Mouse (Mus musculus): ENCODE data around the gene Acot13.
"Not testable (repeated sequence)": the region's sequence is repeated elsewhere in the genome, so short reads cannot be mapped to it uniquely, and the experiment has no call there.

Gene Acot13

DNA sequence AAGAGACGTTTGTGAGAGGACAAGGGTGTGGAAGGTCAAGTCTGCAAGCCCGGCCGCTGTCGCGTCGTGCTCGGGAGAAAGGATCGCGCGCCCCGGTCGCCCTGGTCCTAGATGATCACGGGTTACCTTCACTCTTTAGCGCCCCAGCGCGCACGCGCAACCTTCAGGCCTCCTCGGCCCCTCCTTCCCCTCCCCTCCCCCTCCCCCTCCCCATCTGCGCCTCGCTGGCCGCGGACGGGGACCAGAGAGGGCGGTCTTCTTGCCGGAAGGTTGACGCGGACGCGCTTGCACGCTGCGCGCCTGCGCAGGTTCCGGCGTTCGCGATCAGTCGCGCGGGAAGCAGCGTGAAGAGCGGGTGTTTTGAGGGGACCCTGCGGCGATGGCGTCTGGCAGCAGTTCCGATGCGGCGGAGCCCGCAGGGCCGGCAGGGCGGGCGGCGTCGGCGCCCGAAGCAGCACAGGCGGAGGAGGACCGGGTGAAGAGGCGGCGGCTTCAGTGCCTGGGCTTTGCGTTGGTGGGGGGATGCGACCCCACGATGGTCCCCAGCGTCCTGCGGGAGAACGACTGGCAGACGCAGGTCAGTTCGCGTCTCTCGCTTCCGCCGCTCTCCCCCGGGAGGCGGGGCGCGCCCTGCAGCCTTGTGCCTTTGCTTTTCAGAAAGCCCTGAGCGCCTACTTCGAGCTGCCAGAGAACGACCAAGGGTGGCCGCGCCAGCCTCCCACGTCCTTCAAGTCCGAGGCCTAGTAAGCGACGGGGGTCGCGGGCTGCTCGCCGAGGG is at the start of gene Acot13, which contains the start of gene Tdp2:
TSS of gene Acot13 (minus strand) at position 188 of the 778 bp plus-strand sequence.
TSS of gene Tdp2 (plus strand) at position 327 of the 778 bp plus-strand sequence.
- DNase-seq (ENCODE audit: inconsistent age in 2 of 2, low spot score in 1 of 2): peak; percentile 95 to 97

DNA sequence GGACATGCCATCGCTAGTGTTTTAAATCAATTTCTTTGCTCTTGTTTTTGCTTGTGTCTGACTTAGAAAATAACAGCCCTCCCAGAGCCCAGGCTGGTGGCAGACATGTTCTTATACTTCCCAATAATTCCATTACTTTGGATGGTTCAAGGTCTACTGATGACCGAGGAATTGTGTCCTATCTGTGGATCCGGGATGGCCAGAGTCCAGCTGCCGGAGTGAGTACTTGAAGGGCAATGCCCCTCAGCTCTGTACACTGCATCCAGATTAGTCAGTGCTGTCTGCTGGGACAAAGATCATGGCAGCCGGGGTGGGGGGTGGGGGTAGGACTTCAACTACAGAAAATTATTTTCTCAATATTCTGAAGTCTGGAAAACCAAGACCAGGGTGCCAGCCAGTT is 49.4 kb upstream of the Acot13 start:
- DNase-seq (ENCODE audit: inconsistent age in 2 of 2, low spot score in 1 of 2): peak in 1 of 2 experiments; percentile 74

DNA sequence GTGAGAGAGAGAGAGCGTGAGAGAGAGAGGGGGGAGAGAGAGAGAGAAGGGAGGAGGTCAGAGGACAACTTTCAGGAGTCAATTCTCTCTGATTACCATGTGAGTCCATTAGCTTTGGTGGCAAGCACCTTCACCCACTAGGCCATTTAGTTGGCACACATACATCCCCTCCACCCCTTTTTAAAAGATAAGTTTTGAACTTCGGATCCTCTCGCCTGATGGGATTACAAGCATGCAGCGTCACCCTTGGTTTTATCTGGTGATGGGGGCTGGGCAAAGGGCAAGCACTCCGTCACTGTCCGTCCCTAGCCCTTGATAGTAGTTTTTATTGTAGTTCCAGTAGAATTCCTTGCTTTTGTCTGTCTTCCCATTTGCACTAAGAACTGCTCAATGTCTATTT is 48.9 kb upstream of the Acot13 start:
- no peak for DNase-seq (ENCODE audit: inconsistent age in 2 of 2, low spot score in 1 of 2)

DNA sequence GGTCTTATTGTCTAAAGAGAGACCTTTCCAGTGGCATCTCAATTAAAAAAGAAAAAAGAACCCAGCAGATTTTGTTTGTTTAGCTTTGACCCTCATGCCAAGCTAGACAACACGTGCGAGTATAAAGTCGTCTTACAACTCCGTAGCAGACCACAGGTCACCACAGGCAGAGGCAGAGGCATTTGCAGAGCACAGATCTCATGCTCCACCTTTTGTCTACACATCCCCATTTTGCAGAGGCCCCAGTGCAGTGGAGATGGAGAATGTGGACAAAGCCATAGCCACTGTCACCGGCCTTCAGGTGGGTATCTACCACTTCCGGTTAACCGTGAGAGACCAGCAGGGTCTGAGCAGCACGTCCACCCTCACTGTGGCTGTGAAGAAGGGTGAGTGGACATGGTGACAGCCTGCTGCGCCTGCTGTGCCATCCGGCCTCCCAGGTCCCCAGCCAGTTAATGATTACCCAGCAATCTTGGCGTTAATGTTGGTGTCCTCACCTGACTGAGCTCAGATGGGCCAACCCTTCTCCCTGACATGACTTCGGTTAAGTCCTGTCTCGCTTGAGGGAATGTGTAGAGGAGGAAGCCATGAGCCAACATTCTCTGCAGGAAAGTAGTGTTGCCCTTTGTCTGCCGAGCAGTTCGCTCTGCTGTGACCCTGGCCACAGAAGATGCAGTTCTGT is 48.2 kb upstream of the Acot13 start:
- no peak for DNase-seq (ENCODE audit: inconsistent age in 2 of 2, low spot score in 1 of 2)

DNA sequence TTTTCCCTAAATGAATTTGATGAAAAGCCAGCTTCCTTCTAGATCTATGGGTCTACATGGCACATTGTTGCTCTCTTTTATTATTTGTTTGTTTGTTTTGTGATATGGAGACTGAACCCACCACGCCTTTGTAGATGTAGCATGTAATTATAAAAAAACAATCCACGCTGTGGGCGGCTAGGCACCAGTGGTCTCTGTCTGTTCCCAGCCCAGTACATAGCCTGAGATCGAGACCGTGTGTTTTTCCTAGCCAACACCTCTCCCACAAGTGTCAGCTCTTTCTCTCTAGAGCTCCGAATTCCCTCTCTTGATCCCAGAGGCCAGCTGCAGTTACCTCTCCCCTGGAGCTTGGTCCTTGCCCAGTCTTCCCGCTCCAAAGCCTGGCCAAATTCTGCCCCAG is 36.9 kb upstream of the Acot13 start:
- DNase-seq (ENCODE audit: inconsistent age in 2 of 2, low spot score in 1 of 2): no peak

DNA sequence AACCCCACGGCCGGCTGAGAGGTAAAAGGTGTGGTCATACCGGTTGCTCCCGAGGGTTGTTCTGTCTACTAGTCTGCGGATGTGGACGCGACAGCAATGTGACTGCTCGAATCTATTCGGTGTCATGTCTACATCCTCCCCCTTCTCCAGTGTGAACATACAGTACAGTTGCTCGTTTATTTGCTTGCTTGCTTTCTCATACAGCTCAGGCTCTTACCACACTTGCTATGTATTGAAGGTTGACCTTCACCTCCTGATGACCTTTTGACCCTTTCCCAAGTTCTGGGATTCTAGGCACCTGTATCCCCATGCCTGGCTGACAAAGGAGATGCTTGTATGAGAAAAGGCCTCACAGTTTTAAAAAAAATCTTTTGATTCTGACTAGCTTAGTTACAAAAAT is 36.4 kb upstream of the Acot13 start:
- DNase-seq (ENCODE audit: inconsistent age in 2 of 2, low spot score in 1 of 2): no peak

DNA sequence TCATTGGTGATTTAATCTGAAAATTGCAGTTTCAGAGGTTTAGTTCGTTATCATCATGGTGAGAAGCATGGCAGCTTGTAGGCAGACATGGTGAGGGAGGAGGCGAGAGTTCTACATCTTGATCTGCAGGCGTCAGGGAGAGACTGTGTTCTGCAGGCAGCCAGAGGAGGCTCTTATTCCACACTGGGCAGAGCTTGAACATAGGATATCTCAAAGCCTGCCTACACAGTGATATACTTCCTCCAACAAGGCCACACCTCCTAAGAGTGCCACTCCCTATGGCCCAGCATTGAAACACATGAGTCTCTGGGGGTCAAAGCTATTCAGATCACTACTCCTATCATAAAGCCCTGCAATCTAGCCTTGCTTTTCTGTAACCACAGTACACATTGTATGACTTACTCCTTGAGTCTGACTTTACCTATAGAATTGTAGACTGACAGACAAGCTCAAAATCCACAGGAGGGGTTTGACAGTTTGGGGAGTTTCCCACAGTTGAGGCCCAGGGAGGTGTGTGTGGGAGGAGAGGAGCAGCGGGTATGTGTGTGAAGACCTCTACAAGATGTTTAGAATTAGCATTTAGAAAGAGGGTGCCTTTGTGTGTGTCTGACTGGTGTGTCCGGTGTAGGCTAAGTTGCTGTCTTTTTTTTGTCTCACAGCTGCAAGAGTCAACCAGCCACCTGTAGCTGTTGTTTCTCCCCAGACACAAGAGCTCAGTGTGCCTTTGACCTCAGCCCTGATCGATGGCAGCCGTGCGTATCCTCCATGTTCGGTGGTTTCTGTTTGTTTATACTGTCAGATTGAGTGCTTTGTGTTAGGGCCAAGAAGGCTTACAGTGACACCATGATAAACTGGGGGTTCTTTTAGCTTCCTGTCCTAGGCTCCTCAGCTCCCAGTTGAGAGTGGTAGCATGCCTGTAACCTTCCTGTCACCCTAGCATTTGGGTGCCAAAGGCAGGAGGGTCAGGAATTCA is 35.4 kb upstream of the Acot13 start:
- no peak for DNase-seq (ENCODE audit: inconsistent age in 2 of 2, low spot score in 1 of 2)

DNA sequence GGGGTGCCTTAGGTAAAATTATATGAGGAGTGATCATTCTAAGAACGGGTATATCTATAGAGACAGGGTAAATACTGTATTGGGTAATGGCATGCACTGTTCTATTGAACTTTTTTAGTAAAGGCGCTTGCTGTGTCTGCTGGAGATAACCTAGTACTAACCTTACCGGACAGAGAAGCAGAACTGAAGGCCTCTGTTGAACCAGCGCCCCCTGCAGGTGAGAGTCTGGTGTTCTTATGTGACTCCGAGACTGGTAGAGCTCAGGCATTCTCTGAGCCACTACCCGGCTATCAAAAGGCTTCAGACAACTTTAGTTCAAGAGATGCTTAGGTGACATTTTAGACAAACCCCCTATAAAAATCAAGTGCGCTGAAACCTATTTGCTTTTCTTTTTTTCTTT is 31.2 kb upstream of the Acot13 start:
- DNase-seq (ENCODE audit: inconsistent age in 2 of 2, low spot score in 1 of 2): peak; percentile 55 to 83

DNA sequence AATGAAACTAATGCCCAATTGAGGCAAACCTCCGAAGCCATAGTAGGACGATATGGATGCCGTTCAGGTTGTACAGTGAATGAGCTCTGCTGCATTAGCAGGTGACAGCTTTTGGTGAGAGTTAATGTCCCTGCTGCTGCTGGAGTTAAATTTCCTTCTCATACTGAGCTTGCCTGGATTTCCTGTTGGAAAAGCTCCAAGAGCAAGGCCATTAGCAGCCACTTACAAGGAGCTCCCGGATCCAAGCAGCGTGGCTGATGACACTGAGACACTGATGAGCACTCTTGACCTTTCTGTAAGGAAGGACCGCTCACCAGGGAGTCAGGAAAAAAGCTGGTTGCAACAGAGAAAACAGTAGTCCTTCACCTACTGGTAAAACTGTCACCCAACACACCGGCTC is 30.7 kb upstream of the Acot13 start:
- DNase-seq (ENCODE audit: inconsistent age in 2 of 2, low spot score in 1 of 2): no peak

DNA sequence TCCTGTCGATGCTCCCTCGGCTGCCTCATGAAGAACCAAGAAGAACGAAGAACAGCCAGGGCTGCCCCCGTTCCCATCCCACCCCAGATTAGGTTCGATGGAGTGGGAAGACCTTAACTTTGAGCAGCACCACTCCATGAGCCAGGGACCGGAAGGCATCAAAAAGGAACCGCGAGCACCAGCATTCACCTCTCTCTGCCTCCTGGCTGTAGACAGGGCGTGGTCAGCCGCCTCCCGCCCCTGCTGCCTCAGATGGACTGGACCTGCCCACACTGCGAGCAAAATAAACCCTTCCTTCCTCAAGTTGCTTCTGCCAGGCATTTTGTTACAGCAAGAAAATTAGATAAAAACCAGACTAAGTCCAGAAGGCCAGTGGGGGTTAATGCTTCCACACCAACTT is 29.7 kb upstream of the Acot13 start:
- DNase-seq (ENCODE audit: inconsistent age in 2 of 2, low spot score in 1 of 2): no peak

DNA sequence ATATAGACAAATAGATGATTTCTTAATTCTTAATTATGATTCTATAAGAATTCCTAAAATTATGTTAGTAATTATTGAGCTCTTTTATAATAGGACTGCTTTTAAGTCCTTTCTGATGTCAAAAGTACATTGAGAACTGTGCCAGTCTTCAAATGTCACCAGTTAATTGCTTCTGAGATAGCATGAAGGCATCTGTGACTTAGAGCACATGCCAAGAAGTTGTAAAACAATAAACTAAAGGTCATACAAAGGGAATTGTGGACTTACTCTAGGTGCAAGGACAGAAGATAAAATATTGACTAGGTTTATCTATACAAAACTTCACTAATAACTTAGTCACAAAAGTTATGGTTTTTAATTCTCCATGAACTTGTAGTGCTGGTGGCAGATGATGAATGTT is 27.8 kb upstream of the Acot13 start:
- no peak for DNase-seq (ENCODE audit: inconsistent age in 2 of 2, low spot score in 1 of 2)

DNA sequence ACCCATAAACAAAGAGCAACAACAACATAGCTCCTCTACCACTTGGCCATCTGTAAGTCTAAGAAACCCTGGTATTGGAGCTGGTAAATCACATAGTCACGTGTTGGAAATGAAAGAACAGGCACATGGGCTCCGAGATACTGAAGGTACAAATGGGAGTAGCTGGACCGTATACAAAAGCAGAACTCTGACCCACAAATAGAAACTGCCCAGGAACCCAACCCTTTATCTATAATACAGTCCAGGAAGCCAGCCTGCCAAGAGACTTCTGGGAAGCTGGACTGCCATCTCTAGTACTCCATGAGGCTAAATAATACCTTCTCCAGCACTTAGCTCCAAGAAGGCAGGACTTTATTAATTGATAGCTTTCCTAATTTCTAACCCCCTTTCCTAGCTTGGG is 21.2 kb upstream of the Acot13 start:
- DNase-seq (ENCODE audit: inconsistent age in 2 of 2, low spot score in 1 of 2): no peak

DNA sequence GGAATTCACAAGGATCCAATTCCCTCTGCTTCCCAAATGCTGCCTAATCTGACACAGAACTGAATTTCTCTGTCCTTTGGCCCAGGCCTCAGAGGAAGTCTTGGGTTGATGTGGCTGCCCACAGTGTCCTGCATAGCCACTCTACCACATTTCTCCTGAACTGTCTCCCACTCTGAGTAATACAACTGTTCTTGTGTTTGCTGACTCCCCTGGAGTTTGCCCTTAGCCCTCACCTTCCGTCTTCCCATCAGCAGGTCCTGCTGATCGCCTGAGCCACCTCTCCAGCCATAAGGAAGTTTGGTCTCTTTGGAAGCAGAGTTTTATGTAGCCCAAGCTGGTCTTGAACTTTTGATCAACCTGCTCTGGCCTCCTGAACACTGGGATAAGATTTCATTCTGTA is 20.6 kb upstream of the Acot13 start:
- no peak for DNase-seq (ENCODE audit: inconsistent age in 2 of 2, low spot score in 1 of 2)

DNA sequence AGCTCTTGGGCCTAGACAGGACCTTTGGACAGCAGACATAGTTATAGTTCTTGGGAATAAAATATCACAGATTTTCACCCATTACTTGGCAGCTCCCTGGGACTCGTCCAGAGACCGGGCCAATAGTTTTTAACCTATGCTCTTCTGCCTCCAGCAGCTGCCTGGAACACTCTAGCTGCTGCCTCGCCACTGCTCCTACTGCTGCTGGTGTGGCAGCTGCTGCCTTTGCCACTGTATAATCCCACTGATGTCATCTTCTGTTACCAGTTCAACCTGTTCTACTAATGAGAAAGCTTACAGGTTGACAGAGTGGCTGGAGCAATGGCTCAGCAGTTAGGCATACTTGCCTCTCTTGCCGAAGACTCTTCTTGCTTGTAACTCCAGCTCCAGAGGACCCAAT is 18.0 kb upstream of the Acot13 start:
- DNase-seq (ENCODE audit: inconsistent age in 2 of 2, low spot score in 1 of 2): no peak

DNA sequence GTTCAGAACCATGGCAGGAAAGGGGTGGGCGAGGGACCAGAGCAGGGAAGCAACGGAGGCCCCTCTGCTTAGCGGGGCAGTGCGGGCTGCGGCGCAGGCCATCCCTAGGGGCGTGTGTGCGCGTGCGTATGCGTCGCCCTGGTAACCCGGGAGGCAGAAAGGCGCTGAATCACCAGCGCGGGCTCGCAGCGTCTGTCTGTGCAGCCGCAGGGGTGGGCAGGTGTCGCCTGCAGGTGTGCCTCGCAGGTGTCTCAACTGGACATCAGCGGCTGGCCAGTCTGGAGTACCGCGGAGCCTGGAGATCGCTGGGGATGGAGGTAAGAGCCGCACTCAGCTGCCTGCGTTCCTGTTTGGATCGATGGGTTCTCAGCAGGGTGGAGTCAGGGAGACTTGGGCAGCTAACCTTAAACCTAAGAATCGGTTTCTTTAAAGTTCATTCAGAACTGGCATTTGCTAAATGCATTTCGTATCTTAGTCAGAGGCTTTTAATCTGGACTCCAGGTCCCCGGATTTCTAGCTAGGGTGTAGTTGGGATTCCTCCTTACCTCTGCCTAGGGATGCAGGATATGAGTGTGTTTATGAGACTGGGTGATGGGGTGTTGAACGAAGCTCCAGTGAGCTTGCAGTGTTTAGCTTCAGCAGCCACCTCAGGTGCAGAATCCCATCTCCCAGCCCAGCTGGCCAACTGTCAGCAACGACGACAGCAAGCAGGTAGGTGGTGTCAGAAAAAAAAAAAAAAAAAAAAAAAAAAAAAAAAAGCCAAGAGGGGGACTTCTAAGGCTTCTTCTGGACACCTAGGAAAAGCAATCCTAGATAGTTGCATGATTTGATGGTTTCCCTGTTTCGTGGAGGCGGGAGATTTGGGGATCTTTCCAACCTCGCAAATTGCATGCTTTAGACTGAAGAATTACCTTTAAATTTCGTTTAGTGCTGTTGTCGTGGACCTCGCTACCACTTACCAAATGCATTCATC is 13.9 kb upstream of the Acot13 start, which contains the start of gene D130043K22Rik:
TSS of gene D130043K22Rik (plus strand) at position 153 of the 973 bp plus-strand sequence.
- DNase-seq (ENCODE audit: inconsistent age in 2 of 2, low spot score in 1 of 2): peak; percentile 77 to 86

DNA sequence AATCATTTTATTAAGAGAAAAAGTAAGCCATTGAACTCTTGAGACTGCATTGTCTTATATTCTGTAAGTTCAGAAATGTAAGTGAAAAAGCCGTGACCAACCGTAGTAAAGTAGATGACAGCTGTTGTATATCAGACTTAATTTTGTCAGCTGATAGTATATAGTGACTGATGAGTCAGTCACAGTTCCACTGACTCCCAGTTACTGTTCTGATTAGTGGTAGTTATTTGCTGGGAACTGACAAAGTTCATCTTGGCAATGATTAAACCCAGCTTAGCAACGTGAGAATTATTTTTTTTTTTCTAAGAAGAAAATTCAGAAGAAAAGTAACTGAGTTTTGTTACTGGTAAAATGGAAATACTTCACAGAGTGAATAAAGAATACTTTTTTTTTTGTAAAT is 10.4 kb upstream of the Acot13 start:
- DNase-seq (ENCODE audit: inconsistent age in 2 of 2, low spot score in 1 of 2): no peak

DNA sequence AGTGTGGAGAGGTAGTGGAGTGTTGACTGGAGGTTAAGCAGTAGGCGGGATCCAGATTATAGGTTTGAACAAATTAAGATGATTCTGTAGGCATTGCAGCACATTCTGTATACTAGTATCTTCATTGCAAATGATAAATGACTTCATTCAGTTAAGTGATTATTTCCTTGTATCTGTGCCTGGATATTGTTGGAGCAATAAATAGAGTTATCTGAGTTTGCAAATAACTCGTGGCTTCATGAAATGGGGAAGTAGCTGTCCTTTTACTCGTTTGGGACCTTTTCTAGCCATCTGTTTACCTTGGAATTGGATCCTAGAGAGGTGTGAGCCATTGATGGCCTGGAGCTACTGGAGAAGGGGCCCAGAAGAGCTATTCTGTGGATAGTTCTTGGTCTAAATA is 8.5 kb upstream of the Acot13 start:
- no peak for DNase-seq (ENCODE audit: inconsistent age in 2 of 2, low spot score in 1 of 2)

DNA sequence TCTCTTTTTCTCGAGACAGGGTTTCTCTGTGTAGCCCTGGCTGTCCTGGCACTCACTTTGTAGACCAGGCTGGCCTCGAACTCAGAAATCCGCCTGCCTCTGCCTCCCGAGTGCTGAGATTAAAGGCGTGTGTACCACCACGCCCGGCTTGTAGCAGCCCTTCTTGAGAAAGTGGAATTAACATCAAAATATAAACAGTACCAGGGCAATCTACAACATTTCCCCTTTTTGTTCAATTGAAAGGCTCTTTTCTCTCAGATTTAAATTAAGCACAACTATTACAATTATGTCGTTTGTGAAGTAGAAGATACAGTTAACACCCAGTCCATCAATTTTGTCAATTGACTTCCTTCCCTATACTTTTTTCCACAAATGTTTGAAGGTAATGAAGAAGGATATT is 6.4 kb upstream of the Acot13 start:
- not testable (repeated sequence) for DNase-seq (ENCODE audit: inconsistent age in 2 of 2, low spot score in 1 of 2)

DNA sequence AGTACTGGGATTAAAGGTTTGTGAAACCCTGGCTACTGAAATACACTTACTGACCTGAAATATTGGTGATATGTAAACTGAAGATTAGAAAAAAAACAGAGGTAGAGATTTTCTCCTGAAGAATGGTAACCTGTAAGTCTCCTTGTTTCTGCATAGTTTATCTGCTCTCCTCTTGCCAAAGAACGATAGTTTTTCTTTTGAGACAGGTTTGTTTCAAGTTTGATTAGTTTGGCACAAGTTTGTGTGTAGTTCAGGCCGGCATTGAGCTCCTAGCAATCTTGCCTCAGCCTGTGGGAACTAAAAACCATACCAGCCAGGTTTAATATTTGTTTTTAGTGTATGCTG is 1.4 kb upstream of the Acot13 start:
- DNase-seq (ENCODE audit: inconsistent age in 2 of 2, low spot score in 1 of 2): no peak

DNA sequence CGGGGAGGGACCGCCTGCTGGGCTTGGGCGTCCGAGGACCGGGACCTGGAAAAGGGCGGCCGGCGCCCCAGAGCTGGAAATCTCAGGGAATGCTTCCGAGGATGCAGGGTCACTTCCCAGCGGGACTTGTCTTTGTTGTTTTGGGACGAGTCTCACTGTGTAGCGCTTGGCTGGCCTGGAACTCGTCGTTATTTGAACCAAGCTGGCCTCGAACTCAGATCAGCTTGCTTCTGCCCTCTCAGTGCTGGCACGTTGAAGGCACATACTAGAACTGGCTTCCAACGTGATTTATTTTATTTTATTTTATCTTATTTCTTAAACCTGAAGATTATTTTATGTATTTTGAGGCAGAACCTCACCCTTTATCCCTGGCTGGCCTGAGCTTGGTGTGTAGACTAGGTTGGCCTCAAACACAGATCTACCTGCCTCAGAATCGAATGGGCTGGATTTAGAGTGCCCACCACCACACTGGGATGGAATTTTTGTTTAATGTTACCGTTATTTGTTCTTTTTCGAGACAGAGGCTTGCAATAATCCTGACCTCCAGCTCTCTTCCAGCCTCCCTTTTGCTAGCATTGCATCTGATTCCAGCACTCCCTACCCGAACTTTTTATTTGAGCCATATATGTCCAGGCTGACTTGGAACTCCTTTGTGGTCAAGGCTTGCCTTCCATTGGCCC is 931 bp upstream of the Acot13 start:
- no peak for DNase-seq (ENCODE audit: inconsistent age in 2 of 2, low spot score in 1 of 2)
